Mouse (Mus musculus) G1E (cell line): ENCODE data around the gene Ndufc2.

ENCODE experiments used
- CTCF ChIP-seq: IDR thresholded peaks from 2 replicates; pipeline ENCODE4 v1.5.1; 2012; ENCODE audit warnings: low read depth, low read length, inconsistent platforms, mixed read lengths
- GATA1 ChIP-seq: IDR thresholded peaks from 2 replicates; pipeline ENCODE4 v1.6.1; 2012; ENCODE audit warnings: borderline replicate concordance, low read length, inconsistent platforms, mixed read lengths
- TAL1 ChIP-seq: conservative IDR thresholded peaks from 2 replicates; pipeline ENCODE4 v1.6.1; 2012; ENCODE audit warnings: low read depth, low read length, inconsistent platforms, mixed read lengths

GRCm38 (mm10) chr7:97399960-97400715 lies at the start of gene Ndufc2:
- no peak for TF ChIP-seq TAL1
- no peak for TF ChIP-seq CTCF
- TF ChIP-seq GATA1, result no peak
